Mouse (Mus musculus): Measurements from ENCODE around the gene B4galnt2. TPM values are rescaled to one million over a fixed set of nuclear protein-coding genes. Genes with fewer than 3 reads are reported as not detected.

Gene B4galnt2
- polyA plus RNA-seq, 1 experiment from 2014 or later, result 1.1 TPM

- Histone ChIP-seq H3K9ac (ENCODE audit: low read depth, low read length) (no peak overlapping the region), H3K27me3 (ENCODE audit: insufficient read depth, low read length) (peaks cover 33% of the 10 kb centered on the region), H3K36me3 (ENCODE audit: insufficient read depth, low read length) (no peaks in the 10 kb centered on the region), H3K27ac (no peak overlapping the region), H3K4me3 (replicated peaks; ENCODE audit: low read depth, low read length) (no peak overlapping the region), H3K4me1 (replicated peaks; ENCODE audit: insufficient read depth, low read length) (peaks cover 18% of the 10 kb centered on the region), H3K9me3 (replicated peaks; ENCODE audit: low read length) (no peaks in the 10 kb centered on the region), H3K4me2 (ENCODE audit: low read length) (no peak overlapping the region)
- DNase-seq (ENCODE audit: low spot score), result no peak
- ATAC-seq (replicated peaks; ENCODE audit: low FRiP score, low read depth), result no peak
- WGBS, result 50% methylated on average over 6 of the region's 6 CpGs
- no peak for TF ChIP-seq CTCF (IDR thresholded peaks at IDR 0.05; ENCODE audit: low read depth)
Observed at GRCm38 (mm10) chr11:95826317-95827167, 88.1 kb downstream of the B4galnt2 start.

DNA sequence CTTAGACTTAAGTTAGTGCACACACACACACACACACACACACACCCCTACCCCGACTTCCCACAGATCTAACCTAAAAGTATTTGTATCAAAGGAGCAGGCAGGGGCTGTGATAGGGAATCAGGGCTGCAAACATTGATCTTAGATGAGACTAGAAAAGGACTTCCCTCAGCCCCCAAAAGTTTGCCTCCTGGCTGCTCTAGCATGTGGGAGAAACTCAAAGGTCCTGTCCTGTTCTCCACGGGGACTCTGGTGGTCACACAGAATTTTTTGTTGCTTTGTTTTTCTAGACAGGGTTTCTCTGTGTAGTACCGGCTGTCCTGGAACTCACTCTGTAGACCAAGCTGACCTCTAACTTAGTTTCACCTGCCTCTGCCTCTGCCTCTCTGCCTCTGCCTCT is 89.1 kb downstream of the B4galnt2 start:
- Histone ChIP-seq H3K4me1 (replicated peaks; ENCODE audit: insufficient read depth, low read length) (peaks cover 11% of the 10 kb centered on the region), H3K9ac (ENCODE audit: low read depth, low read length) (no peak overlapping the region), H3K27me3 (ENCODE audit: insufficient read depth, low read length) (peaks cover 25% of the 10 kb centered on the region), H3K4me3 (replicated peaks; ENCODE audit: low read depth, low read length) (no peak overlapping the region), H3K27ac (no peak overlapping the region), H3K4me2 (ENCODE audit: low read length) (no peak overlapping the region), H3K9me3 (replicated peaks; ENCODE audit: low read length) (no peaks in the 10 kb centered on the region), H3K36me3 (ENCODE audit: insufficient read depth, low read length) (no peaks in the 10 kb centered on the region)
- ATAC-seq (replicated peaks; ENCODE audit: low FRiP score, low read depth) (no peak), DNase-seq (ENCODE audit: low spot score) (no peak)
- 39% methylated on average over 3 of the region's 3 CpGs for WGBS
- TF ChIP-seq CTCF (IDR thresholded peaks at IDR 0.05; ENCODE audit: low read depth), result no peak

GRCm38 (mm10) chr11:95824877-95825243 is 89.8 kb downstream of the B4galnt2 start:
- Histone ChIP-seq H3K27me3 (ENCODE audit: insufficient read depth, low read length) (peaks cover 18% of the 10 kb centered on the region), H3K9ac (ENCODE audit: low read depth, low read length) (peak overlapping the region; percentile 66), H3K4me2 (ENCODE audit: low read length) (peak overlapping the region; percentile 98), H3K4me3 (replicated peaks; ENCODE audit: low read depth, low read length) (peak overlapping the region; percentile 56), H3K9me3 (replicated peaks; ENCODE audit: low read length) (no peaks in the 10 kb centered on the region), H3K27ac (no peak overlapping the region), H3K4me1 (replicated peaks; ENCODE audit: insufficient read depth, low read length) (peaks cover 3% of the 10 kb centered on the region; the same call in 1 of the 2 replicates), H3K36me3 (ENCODE audit: insufficient read depth, low read length) (no peaks in the 10 kb centered on the region)
- no peak for DNase-seq (ENCODE audit: low spot score)
- peak; percentile 10; the same call in 1 of the 2 replicates for ATAC-seq (replicated peaks; ENCODE audit: low FRiP score, low read depth)
- no peak for TF ChIP-seq CTCF (IDR thresholded peaks at IDR 0.05; ENCODE audit: low read depth)
- under 1% methylated on average over 11 of the region's 11 CpGs for WGBS

DNA sequence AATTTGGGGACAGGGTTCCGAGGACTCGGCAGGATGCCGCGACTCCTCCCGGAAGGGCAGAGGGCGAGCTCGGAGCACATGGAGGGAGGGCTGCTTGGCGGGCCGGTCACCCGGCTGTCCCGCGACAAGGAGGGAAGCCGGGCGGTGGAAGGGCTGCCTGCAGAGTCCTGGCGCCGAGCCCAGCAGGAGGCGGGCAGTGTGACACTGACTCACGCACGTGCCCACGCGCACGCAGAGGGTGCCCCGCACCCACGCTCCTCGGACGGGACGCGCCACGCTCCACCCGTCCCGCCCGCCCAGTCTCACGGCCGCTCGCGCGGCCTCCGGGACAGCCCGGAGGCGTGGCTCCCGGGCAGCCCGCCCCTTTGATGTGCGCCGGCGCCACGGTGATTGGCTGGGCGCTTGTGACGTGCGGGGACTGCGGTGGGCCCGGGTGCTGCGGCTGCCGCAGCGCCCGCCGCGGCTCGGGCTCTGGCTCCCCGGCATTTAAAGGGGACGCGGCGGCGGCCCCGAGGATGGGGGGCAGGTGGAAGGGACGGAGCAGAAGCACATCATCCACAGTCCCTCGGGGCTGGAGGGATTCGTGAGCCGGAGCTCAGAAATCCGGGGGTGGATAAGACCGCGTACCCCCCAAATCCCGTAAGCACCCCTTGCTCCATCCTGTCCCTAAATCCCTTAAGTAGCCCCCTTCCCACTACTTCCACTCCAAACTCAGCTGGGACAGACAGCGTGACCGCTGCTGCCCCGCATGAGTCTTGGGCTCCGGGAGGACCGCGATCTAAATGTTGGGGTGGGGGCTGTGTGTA is 90.4 kb downstream of the B4galnt2 start, which contains the start of gene Phospho1:
TSS of gene Phospho1 (plus strand) at position 429 of the 806 bp plus-strand sequence.
- H3K4me3 ChIP-seq (replicated peaks; ENCODE audit: low read depth, low read length), result peak within 1 kb of the TSS; percentile 56
- peak; percentile 95 for DNase-seq (ENCODE audit: low spot score)

GRCm38 (mm10) chr11:95822437-95822836 is 92.3 kb downstream of the B4galnt2 start:
- Histone ChIP-seq H3K4me1 (replicated peaks; ENCODE audit: insufficient read depth, low read length) (peaks cover 3% of the 10 kb centered on the region; the same call in 1 of the 2 replicates), H3K4me3 (replicated peaks; ENCODE audit: low read depth, low read length) (no peak overlapping the region), H3K4me2 (ENCODE audit: low read length) (no peak overlapping the region), H3K36me3 (ENCODE audit: insufficient read depth, low read length) (no peaks in the 10 kb centered on the region), H3K9ac (ENCODE audit: low read depth, low read length) (no peak overlapping the region), H3K27me3 (ENCODE audit: insufficient read depth, low read length) (peaks cover 3% of the 10 kb centered on the region), H3K9me3 (replicated peaks; ENCODE audit: low read length) (no peaks in the 10 kb centered on the region), H3K27ac (no peak overlapping the region)
- TF ChIP-seq CTCF (IDR thresholded peaks at IDR 0.05; ENCODE audit: low read depth), result no peak
- WGBS, result 97% methylated on average over 4 of the region's 4 CpGs
- DNase-seq (ENCODE audit: low spot score) (no peak), ATAC-seq (replicated peaks; ENCODE audit: low FRiP score, low read depth) (no peak)

More for the DNA sequence above, 90.4 kb downstream of the B4galnt2 start, which contains the start of gene Phospho1:
- Histone ChIP-seq H3K27me3 (ENCODE audit: insufficient read depth, low read length) (peaks cover 12% of the 10 kb centered on the region), H3K9ac (ENCODE audit: low read depth, low read length) (peak within 1 kb of the TSS; percentile 66), H3K9me3 (replicated peaks; ENCODE audit: low read length) (no peaks in the 10 kb centered on the region), H3K4me2 (ENCODE audit: low read length) (peak within 1 kb of the TSS; percentile 98), H3K4me1 (replicated peaks; ENCODE audit: insufficient read depth, low read length) (peaks cover 3% of the 10 kb centered on the region; the same call in 1 of the 2 replicates), H3K36me3 (ENCODE audit: insufficient read depth, low read length) (no peaks in the 10 kb centered on the region), H3K27ac (no peak within 1 kb of the TSS)
- under 1% methylated on average over 59 of the region's 78 CpGs for WGBS
- no peak for TF ChIP-seq CTCF (IDR thresholded peaks at IDR 0.05; ENCODE audit: low read depth)
- peak; percentile 92 for ATAC-seq (replicated peaks; ENCODE audit: low FRiP score, low read depth)

- Histone ChIP-seq H3K4me3 (replicated peaks; ENCODE audit: low read depth, low read length) (no peak overlapping the region), H3K27ac (no peak overlapping the region), H3K27me3 (ENCODE audit: insufficient read depth, low read length) (peaks cover under 1% of the 10 kb centered on the region), H3K36me3 (ENCODE audit: insufficient read depth, low read length) (no peaks in the 10 kb centered on the region), H3K4me2 (ENCODE audit: low read length) (no peak overlapping the region), H3K9ac (ENCODE audit: low read depth, low read length) (no peak overlapping the region), H3K4me1 (replicated peaks; ENCODE audit: insufficient read depth, low read length) (peaks cover 3% of the 10 kb centered on the region; the same call in 1 of the 2 replicates), H3K9me3 (replicated peaks; ENCODE audit: low read length) (no peaks in the 10 kb centered on the region)
- WGBS, result 79% methylated on average over 3 of the region's 3 CpGs
- no peak for DNase-seq (ENCODE audit: low spot score)
- no peak for TF ChIP-seq CTCF (IDR thresholded peaks at IDR 0.05; ENCODE audit: low read depth)
- ATAC-seq (replicated peaks; ENCODE audit: low FRiP score, low read depth), result no peak
Observed at GRCm38 (mm10) chr11:95821511-95821910, 93.2 kb downstream of the B4galnt2 start.
